Comparison of ENCODE assay signal across 13 mouse cellular contexts in genomic region chr16:8530018-8530417, GRCm38 (mm10). TPM values are rescaled to one million over a fixed set of nuclear protein-coding genes. Genes with fewer than 3 reads are reported as not detected.
DNase-seq lines count a peak whose midpoint lies in the region; ATAC-seq and TF ChIP-seq lines count a peak whose summit lies in the region.
"Had no signal": no experiment of that assay in that cellular context is flagged by ENCODE, and none has a peak within 500 bp of the region (broad histone marks: within the 10 kb centered on the region; RNA-seq: fewer than 3 reads in every experiment).

No protein-coding gene starts in this region.

- no peaks in the 10 kb centered on the region for H3K27me3 ChIP-seq in embryonic facial prominence, embryonic 11.5 days (ENCODE audit: control insufficient read depth, insufficient read depth, low read length)
- no peaks in the 10 kb centered on the region for H3K27me3 ChIP-seq in liver, embryonic 12.5 days (replicated peaks)
- no peaks in the 10 kb centered on the region for H3K27me3 ChIP-seq in intestine, postnatal 0 days (replicated peaks; ENCODE audit: control insufficient read depth, insufficient read depth, low read length)
- no peaks in the 10 kb centered on the region for H3K27me3 ChIP-seq in midbrain, embryonic 16.5 days (ENCODE audit: control insufficient read depth, insufficient read depth, low read depth, low read length)
- H3K27me3 ChIP-seq: heart, embryonic 13.5 days had no signal

- no peak overlapping the region for H3K4me2 ChIP-seq in embryonic facial prominence, embryonic 11.5 days (ENCODE audit: low read depth, low read length)
- H3K4me2 ChIP-seq in liver, embryonic 12.5 days = no peak overlapping the region
- no peak overlapping the region for H3K4me2 ChIP-seq in intestine, postnatal 0 days (replicated peaks; ENCODE audit: low read depth)
- H3K4me2 ChIP-seq in midbrain, embryonic 16.5 days (ENCODE audit: low read length) = no peak overlapping the region
- H3K4me2 ChIP-seq: forebrain, embryonic 15.5 days; heart, embryonic 13.5 days had no signal

- H3K4me3 ChIP-seq in embryonic facial prominence, embryonic 11.5 days (ENCODE audit: low read depth, low read length) = no peak overlapping the region
- H3K4me3 ChIP-seq in liver, embryonic 12.5 days = no peak overlapping the region
- H3K4me3 ChIP-seq in gastrocnemius, adult 2 months = no peak overlapping the region
- H3K4me3 ChIP-seq in intestine, postnatal 0 days (ENCODE audit: low read depth, low read length) = no peak overlapping the region
- H3K4me3 ChIP-seq in midbrain, embryonic 16.5 days (ENCODE audit: low read depth, low read length) = no peak overlapping the region
- H3K4me3 ChIP-seq in left cerebral cortex, adult 2 months = no peak overlapping the region
- H3K4me3 ChIP-seq: forebrain, embryonic 15.5 days; heart, embryonic 13.5 days had no signal

- no peak overlapping the region for H3K27ac ChIP-seq in embryonic facial prominence, embryonic 11.5 days (replicated peaks; ENCODE audit: low read depth, low read length)
- H3K27ac ChIP-seq in liver, embryonic 12.5 days = no peak overlapping the region
- no peak overlapping the region for H3K27ac ChIP-seq in gastrocnemius, adult 2 months
- H3K27ac ChIP-seq in intestine, postnatal 0 days (ENCODE audit: low read depth, low read length) = no peak overlapping the region
- no peak overlapping the region for H3K27ac ChIP-seq in midbrain, embryonic 16.5 days (ENCODE audit: low read length)
- no peak overlapping the region for H3K27ac ChIP-seq in left cerebral cortex, adult 2 months
- H3K27ac ChIP-seq: forebrain, embryonic 15.5 days; heart, embryonic 13.5 days had no signal

- H3K9me3 ChIP-seq in embryonic facial prominence, embryonic 11.5 days (replicated peaks; ENCODE audit: control insufficient read depth, low read length) = no peaks in the 10 kb centered on the region
- H3K9me3 ChIP-seq in liver, embryonic 12.5 days (replicated peaks) = no peaks in the 10 kb centered on the region
- H3K9me3 ChIP-seq in intestine, postnatal 0 days (ENCODE audit: control insufficient read depth) = no peaks in the 10 kb centered on the region
- no peaks in the 10 kb centered on the region for H3K9me3 ChIP-seq in midbrain, embryonic 16.5 days (replicated peaks; ENCODE audit: control insufficient read depth, low read length, poor library complexity, severe bottlenecking)
- H3K9me3 ChIP-seq: forebrain, embryonic 15.5 days; heart, embryonic 13.5 days had no signal

- H3K36me3 ChIP-seq in embryonic facial prominence, embryonic 11.5 days (replicated peaks; ENCODE audit: control insufficient read depth, insufficient read depth, low read depth, low read length) = no peaks in the 10 kb centered on the region; the same call in 1 of the 2 replicates
- H3K36me3 ChIP-seq in liver, embryonic 12.5 days = no peaks in the 10 kb centered on the region
- peaks cover 4% of the 10 kb centered on the region; the same call in 1 of the 2 replicates for H3K36me3 ChIP-seq in intestine, postnatal 0 days (ENCODE audit: control insufficient read depth, insufficient read depth)
- H3K36me3 ChIP-seq in midbrain, embryonic 16.5 days (ENCODE audit: control insufficient read depth, insufficient read depth, low read length) = no peaks in the 10 kb centered on the region
- H3K36me3 ChIP-seq: forebrain, embryonic 15.5 days had no signal

- no peak overlapping the region for H3K9ac ChIP-seq in embryonic facial prominence, embryonic 11.5 days (replicated peaks; ENCODE audit: low read length)
- no peak overlapping the region for H3K9ac ChIP-seq in liver, embryonic 12.5 days
- no peak overlapping the region for H3K9ac ChIP-seq in intestine, postnatal 0 days (ENCODE audit: low read depth, low read length)
- H3K9ac ChIP-seq in midbrain, embryonic 16.5 days (ENCODE audit: low read depth, low read length) = no peak overlapping the region
- H3K9ac ChIP-seq: forebrain, embryonic 15.5 days; heart, embryonic 13.5 days had no signal

- DNase-seq in 416B (ENCODE audit: low read depth) = peak; percentile 98
- peak; percentile 38 for DNase-seq in embryonic facial prominence, embryonic 11.5 days (ENCODE audit: low spot score)
- DNase-seq in gastrocnemius, adult 2 months = no peak
- no peak for DNase-seq in left cerebral cortex, adult 2 months (ENCODE audit: extremely low spot score in 1 of 2, low spot score in 2 of 2)
- DNase-seq: cerebellum, adult 9-10 months; gastrocnemius, postnatal 36 days; kidney, postnatal 10 days had no signal

- 61% methylated on average over 14 of the region's 14 CpGs for WGBS in embryonic facial prominence, embryonic 11.5 days
- 47% methylated on average over 14 of the region's 14 CpGs for whole genome bisulfite sequencing in liver, embryonic 12.5 days (ENCODE audit: insufficient replicate concordance)
- WGBS in intestine, postnatal 0 days = 83% methylated on average over 14 of the region's 14 CpGs
- WGBS in midbrain, embryonic 16.5 days = 80% methylated on average over 14 of the region's 14 CpGs

- intact Hi-C loops in gastrocnemius, adult 2 months (cut with DNase I) = no loop called here
- intact Hi-C loops in left cerebral cortex, adult 2 months (cut with DNase I) = no loop called here

- peak; percentile 85 for ATAC-seq in CD4-positive, CD25-positive, alpha-beta regulatory T cell, adult 4 months
- no peak for ATAC-seq in embryonic facial prominence, embryonic 11.5 days (replicated peaks; ENCODE audit: insufficient number of reproducible peaks, low FRiP score, low TSS enrichment, low read depth)
- peak; percentile 47 for ATAC-seq in liver, embryonic 12.5 days
- no peak for ATAC-seq in intestine, postnatal 0 days
- ATAC-seq in midbrain, embryonic 16.5 days = no peak
- ATAC-seq: forebrain, embryonic 15.5 days had no signal

- no peaks in the 10 kb centered on the region for H3K4me1 ChIP-seq in embryonic facial prominence, embryonic 11.5 days (ENCODE audit: control insufficient read depth, insufficient read depth, low read length)
- H3K4me1 ChIP-seq in liver, embryonic 12.5 days = no peaks in the 10 kb centered on the region; the same call in none of the 2 replicates
- H3K4me1 ChIP-seq in intestine, postnatal 0 days (replicated peaks; ENCODE audit: control insufficient read depth, insufficient read depth, low read length) = 0 out of 2 replicates have a peak, but pooled peaks cover 5% of the 10 kb centered on the region
- no peaks in the 10 kb centered on the region for H3K4me1 ChIP-seq in midbrain, embryonic 16.5 days (ENCODE audit: control insufficient read depth, insufficient read depth, low read length)

- TF ChIP-seq CTCF in gastrocnemius, adult 2 months (IDR thresholded peaks at IDR 0.05) = no peak
- no peak for TF ChIP-seq CTCF in intestine, postnatal 0 days (IDR thresholded peaks at IDR 0.05; ENCODE audit: low read depth)
- TF ChIP-seq CTCF in left cerebral cortex, adult 2 months (IDR thresholded peaks at IDR 0.05) = no peak

RNA-seq across cellular contexts. Expression of gene Abat, which starts 16.8 kb away (rescaled TPM):
- 1 to 10 TPM in 1 of 2 experiments, under 1 TPM in 1; 0.74 to 1.8 TPM for polyA plus RNA-seq in CD4-positive, CD25-positive, alpha-beta regulatory T cell, adult 4 months (2017; shearing (Covaris generic))
- polyA plus RNA-seq in embryonic facial prominence, embryonic 11.5 days (2014; fragmentation: Nextera tagmentation; extraction: Ambion mirVana) = 25.6 and 26.5 TPM in 2 replicates
- polyA plus RNA-seq in liver, embryonic 12.5 days (2016; fragmentation: Nextera tagmentation; extraction: Ambion mirVana) = 19.6 and 20.1 TPM in 2 replicates
- total RNA-seq in gastrocnemius, adult 2 months (2021) = 1 to 10 TPM; 2.3 to 3.7 TPM
- polyA plus RNA-seq in intestine, postnatal 0 days (2015; fragmentation: Nextera tagmentation; extraction: Ambion mirVana) = 30.8 and 31.0 TPM in 2 replicates
- polyA plus RNA-seq in midbrain, embryonic 16.5 days (2015; fragmentation: Nextera tagmentation; extraction: Ambion mirVana) = 71.8 and 76.8 TPM in 2 replicates
- 100 to 1,000 TPM; 140 to 156 TPM for total RNA-seq in left cerebral cortex, adult 2 months (2021)

RNA-seq across cellular contexts. Expression of gene Mettl22, which starts 59.4 kb away (rescaled TPM):
- 10 to 100 TPM; 24.1 to 35.5 TPM for polyA plus RNA-seq in CD4-positive, CD25-positive, alpha-beta regulatory T cell, adult 4 months (2017; shearing (Covaris generic))
- polyA plus RNA-seq in embryonic facial prominence, embryonic 11.5 days (2014; fragmentation: Nextera tagmentation; extraction: Ambion mirVana) = 16.4 and 19.2 TPM in 2 replicates
- polyA plus RNA-seq in liver, embryonic 12.5 days (2016; fragmentation: Nextera tagmentation; extraction: Ambion mirVana) = 9.7 and 10.7 TPM in 2 replicates
- 10 to 100 TPM; 89.1 to 89.4 TPM for total RNA-seq in gastrocnemius, adult 2 months (2021)
- polyA plus RNA-seq in intestine, postnatal 0 days (2015; fragmentation: Nextera tagmentation; extraction: Ambion mirVana) = 12.3 and 14.8 TPM in 2 replicates
- polyA plus RNA-seq in midbrain, embryonic 16.5 days (2015; fragmentation: Nextera tagmentation; extraction: Ambion mirVana) = 55.0 and 66.2 TPM in 2 replicates
- total RNA-seq in left cerebral cortex, adult 2 months (2021) = 10 to 100 TPM; 25.3 to 29.6 TPM

Comparison
In these comparisons a context has a peak if more than half of its experiments do, and no peak if none do; other contexts are left out.
1. DNase-seq: peak in 416B (single experiment) and embryonic facial prominence, embryonic 11.5 days (single experiment); none in gastrocnemius, adult 2 months (single experiment) and left cerebral cortex, adult 2 months (0 of 2).
2. ATAC-seq: peak in CD4-positive, CD25-positive, alpha-beta regulatory T cell, adult 4 months (single experiment) and liver, embryonic 12.5 days (single experiment); none in embryonic facial prominence, embryonic 11.5 days (single experiment), intestine, postnatal 0 days (single experiment) and midbrain, embryonic 16.5 days (single experiment).